Mouse (Mus musculus): Measurements from ENCODE around the gene Dnmt1.

- TF ChIP-seq POLR2A (IDR thresholded peaks at IDR 0.05; ENCODE audit: control insufficient read depth, low read depth, low read length) (no peak), CTCF (IDR thresholded peaks at IDR 0.05; ENCODE audit: control insufficient read depth, insufficient read depth, insufficient replicate concordance, low read depth, low read length) (no peak)
Observed at GRCm38 (mm10) chr9:20892104-20892653, 67.5 kb downstream of the Dnmt1 start.
